Mouse (Mus musculus) bone marrow macrophage, adult 2 months (primary cell): Measurements from ENCODE around the gene Olfr530. TPM values are rescaled to one million over a fixed set of nuclear protein-coding genes. Genes with fewer than 3 reads are reported as not detected.

Experiments
- H3K27ac ChIP-seq: 2 replicates; pipeline ENCODE4 v1.5.1; 2012; ENCODE audit warnings: low read depth, low read length; ENCODE audit not compliant: insufficient read depth
- H3K4me1 ChIP-seq: 2 replicates; pipeline ENCODE4 v1.6.1; 2012; ENCODE audit warnings: low read length; ENCODE audit not compliant: control insufficient read depth, insufficient read depth
- H3K4me3 ChIP-seq: 2 replicates; pipeline ENCODE4 v1.5.1; 2012; ENCODE audit warnings: mild to moderate bottlenecking, low read length, moderate library complexity; ENCODE audit not compliant: insufficient read depth
- CTCF ChIP-seq: IDR thresholded peaks from 2 replicates; pipeline ENCODE4 v1.5.1; 2012; ENCODE audit warnings: low read depth, mild to moderate bottlenecking, low read length, moderate library complexity
- POLR2A ChIP-seq: IDR thresholded peaks from 2 replicates; pipeline ENCODE4 v1.6.1; 2012; ENCODE audit warnings: mild to moderate bottlenecking, low read depth, low read length, borderline replicate concordance
- polyA plus RNA-seq: library from polyadenylated mRNA; stranded (reverse); fragments of >200 nt; gene quantifications from 2 replicates; pipeline ENCODE4 v1.2.4, GENCODE M21; 2012; ENCODE audit not compliant: missing spikeins, insufficient read depth, insufficient read length

The Olfr530 gene
- polyA plus RNA-seq, result not detected in 2 replicates

DNA sequence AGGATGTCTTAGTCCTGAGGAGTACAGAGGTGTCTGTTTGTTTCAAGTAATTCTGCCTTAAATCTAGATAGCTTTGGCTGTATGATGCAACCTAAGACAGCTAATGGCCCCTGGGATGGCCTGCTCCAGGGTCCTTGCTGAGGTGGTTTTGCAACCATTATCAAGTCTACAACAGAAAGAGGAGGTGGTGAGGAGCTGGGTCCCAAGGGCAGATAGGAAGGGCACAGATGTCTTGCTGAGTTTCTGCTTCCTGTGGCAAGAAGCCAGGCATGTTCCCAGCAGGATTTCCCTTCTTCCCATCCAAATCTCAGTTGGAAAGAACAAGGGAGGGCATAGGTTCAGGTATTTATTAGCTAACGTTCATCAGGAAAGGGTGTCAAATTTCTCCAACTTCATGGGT lies at the start of gene Olfr530:
TSS of gene Olfr530 (minus strand) at position 101 of the 400 bp plus-strand sequence.
- Histone ChIP-seq H3K4me3 (no peak within 1 kb of the TSS), H3K27ac (no peak within 1 kb of the TSS), H3K4me1 (no peaks in the 10 kb centered on the region)
- TF ChIP-seq POLR2A, result no peak
- TF ChIP-seq CTCF, result no peak

DNA sequence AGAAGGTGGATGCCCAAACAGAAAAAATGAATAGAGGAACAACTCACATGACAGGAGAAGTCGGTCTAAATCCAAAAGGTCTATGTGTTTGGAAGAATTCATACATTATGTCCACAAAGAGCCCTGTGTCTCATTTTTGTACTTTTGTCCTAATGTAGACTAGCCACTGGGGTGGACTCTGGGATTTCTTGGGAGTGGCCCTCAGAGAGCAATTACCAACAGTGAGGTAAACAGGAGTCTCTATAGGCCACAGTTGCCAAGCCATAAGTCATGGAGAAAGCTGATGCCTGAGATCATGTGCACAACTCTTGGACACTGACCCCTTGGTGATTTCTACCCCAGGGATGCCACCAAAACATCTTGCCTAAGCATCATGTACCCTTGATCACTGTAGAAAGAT lies 45.4 kb upstream of the Olfr530 start, which contains the start of gene Olfr532:
TSS of gene Olfr532 (minus strand) at position 101 of the 400 bp plus-strand sequence.
- Histone ChIP-seq H3K4me1 (no peaks in the 10 kb centered on the region), H3K4me3 (no peak within 1 kb of the TSS), H3K27ac (no peak within 1 kb of the TSS)
- TF ChIP-seq POLR2A, result no peak
- no peak for TF ChIP-seq CTCF

DNA sequence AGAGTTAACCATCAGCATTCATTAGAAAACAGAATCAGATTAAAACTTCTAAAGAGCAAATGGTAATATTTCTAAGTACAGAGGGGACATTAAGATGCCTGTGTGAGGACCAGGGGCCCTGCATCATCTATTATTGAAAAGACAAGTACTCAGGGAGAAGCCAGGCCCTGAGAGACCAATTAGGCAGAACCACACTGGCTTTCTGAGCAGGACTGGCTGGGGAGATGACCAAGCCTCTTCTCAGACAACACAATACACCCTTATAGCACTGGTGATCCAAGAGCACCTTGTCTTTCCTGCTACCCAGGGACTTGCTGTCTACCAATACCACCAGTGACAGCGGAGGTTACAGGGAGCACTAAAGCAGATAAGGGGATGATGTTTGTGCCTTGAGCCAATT lies 26.7 kb upstream of the Olfr530 start, which contains the start of gene Olfr531:
TSS of gene Olfr531 (minus strand) at position 101 of the 400 bp plus-strand sequence.
- Histone ChIP-seq H3K27ac (no peak within 1 kb of the TSS), H3K4me3 (no peak within 1 kb of the TSS), H3K4me1 (no peaks in the 10 kb centered on the region)
- TF ChIP-seq POLR2A, result no peak
- TF ChIP-seq CTCF, result no peak

DNA sequence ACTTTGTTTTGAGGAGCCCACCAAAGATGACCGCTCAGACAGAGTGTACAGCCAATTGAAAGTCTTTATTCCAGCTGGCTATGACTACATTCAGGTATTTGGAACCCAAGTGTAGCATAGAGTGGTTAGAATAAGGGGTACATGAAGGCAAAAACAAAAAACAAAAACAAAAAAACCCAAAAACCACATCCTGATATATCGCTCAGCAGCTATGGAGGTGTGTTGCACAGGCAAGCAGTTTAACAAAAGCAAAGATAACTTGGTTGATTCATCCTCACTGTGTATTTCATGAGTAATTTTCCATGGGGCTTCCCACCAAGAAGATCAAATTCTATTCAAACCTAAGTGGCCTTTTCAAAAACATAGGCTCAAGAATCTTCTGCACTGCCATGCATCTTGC lies 780 bp upstream of the Olfr530 start:
- no peaks in the 10 kb centered on the region for H3K4me1 ChIP-seq
- TF ChIP-seq POLR2A, result no peak
- no peak for TF ChIP-seq CTCF

DNA sequence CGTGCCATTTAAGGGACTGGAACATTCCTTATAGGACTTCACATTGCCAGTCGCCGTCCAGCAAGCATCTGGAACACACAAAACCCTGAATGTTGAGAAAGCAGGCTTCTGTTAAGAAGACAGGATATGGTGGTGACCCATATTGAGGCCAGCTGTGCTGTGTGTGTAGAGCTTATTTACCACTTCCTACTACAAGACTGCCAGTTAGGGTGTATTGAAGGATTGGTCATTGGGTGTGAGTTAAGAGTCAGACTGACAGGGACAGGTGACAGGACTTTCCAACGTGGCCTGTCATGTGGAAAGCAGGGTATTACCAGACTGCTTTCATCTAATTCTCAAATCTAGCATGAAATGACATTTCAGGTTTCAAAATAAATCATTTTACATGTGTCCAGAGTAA lies 1.8 kb downstream of the Olfr530 start:
- no peak overlapping the region for H3K4me3 ChIP-seq
- no peak for TF ChIP-seq CTCF
- TF ChIP-seq POLR2A, result no peak
- H3K4me1 ChIP-seq, result no peaks in the 10 kb centered on the region
- no peak overlapping the region for H3K27ac ChIP-seq

More for the DNA sequence above, 780 bp upstream of the Olfr530 start:
- Histone ChIP-seq H3K4me3 (no peak overlapping the region), H3K27ac (no peak overlapping the region)

DNA sequence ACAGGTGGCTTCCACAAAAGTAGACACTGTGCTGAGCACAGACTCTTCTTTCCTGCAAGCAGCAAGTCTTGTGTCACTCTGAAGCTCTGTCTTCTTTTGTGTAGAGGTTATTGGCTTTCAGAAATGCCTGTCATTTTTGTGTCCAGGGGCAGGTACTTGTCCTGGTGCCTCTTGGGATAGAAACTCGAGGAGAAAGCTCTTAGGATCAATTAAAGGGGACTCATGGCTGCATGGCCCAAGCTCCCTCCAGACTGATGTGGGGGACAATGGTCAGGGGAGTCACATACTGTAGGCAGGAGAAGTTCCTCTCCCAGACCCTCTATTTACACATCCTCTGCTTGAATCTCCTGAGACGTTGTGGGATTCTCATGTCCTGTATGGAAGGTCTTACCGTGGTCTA lies 14.6 kb downstream of the Olfr530 start, which contains the start of gene Olfr60:
TSS of gene Olfr60 (minus strand) at position 101 of the 400 bp plus-strand sequence.
- Histone ChIP-seq H3K4me3 (no peak within 1 kb of the TSS), H3K4me1 (no peaks in the 10 kb centered on the region), H3K27ac (no peak within 1 kb of the TSS)
- TF ChIP-seq CTCF (no peak), POLR2A (no peak)

DNA sequence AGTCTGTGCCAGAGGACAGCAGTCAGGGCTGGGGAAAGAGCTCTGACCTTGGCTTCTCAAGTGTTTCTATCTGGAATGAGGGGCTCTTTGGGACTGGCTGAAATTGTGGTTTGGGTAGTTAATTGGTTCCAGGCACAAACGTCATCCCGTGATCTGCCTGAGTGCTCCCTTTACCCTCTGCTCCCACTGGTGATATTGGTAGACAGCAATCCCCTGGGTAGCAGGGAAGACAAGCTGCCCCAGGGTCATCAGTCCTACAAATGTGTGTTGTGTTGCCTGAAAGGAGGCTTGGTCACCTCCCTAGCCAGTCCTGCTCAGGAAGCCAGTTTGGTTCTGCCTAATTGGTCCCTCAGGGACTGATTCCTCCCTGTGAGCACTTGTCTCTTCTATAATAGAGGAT lies 42.4 kb downstream of the Olfr530 start, which contains the start of gene Olfr527:
TSS of gene Olfr527 (plus strand) at position 301 of the 400 bp plus-strand sequence.
- Histone ChIP-seq H3K4me1 (no peaks in the 10 kb centered on the region), H3K4me3 (no peak within 1 kb of the TSS), H3K27ac (no peak within 1 kb of the TSS)
- TF ChIP-seq CTCF, result no peak
- no peak for TF ChIP-seq POLR2A

DNA sequence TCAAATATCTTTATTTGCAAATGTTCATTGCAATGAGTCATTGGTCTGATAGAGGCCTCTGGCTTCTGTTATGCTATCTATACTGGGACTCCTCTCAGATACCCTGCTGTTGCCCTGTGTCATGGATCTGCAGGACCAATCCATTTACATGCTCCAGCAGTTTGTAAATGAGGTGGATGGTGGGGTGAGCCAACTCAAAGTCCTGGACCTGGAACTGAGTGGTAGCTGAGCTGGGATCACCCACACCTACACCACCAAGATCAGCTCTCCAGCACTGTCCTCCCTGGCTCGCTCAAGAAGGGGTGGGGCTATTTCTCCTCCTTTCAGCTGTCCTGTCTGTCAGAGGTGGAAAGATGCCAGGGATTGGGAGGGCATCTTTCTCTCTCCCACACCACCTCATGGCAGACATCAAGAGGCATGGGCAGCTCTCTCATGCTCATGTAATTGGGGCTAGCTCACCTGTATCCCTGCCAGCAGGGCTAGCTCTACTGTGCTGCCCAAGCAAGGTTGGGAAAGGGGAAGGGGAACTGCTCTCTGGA lies 46.3 kb downstream of the Olfr530 start:
- TF ChIP-seq CTCF, result no peak
- TF ChIP-seq POLR2A, result no peak
- Histone ChIP-seq H3K4me1 (no peaks in the 10 kb centered on the region), H3K27ac (no peak overlapping the region), H3K4me3 (no peak overlapping the region)

Other genes starting within 250 kb of the Olfr530 start
- 10.5 and 10.8 TPM in 2 replicates for gene Mtg1, start 238.8 kb downstream of the Olfr530 start, polyA plus RNA-seq
- gene Sprn, start 221.5 kb downstream of the Olfr530 start, polyA plus RNA-seq, result not detected in 2 replicates
- not detected in 2 replicates for gene Olfr522, start 211.6 kb downstream of the Olfr530 start, polyA plus RNA-seq
- gene Olfr523, start 203.1 kb downstream of the Olfr530 start, polyA plus RNA-seq, result not detected in 2 replicates
- gene Olfr524, start 170.4 kb downstream of the Olfr530 start, polyA plus RNA-seq, result not detected in 2 replicates
- not detected in 2 replicates for gene Cd163l1, start 158.1 kb downstream of the Olfr530 start, polyA plus RNA-seq
- not detected in 2 replicates for gene 5830411N06Rik, start 129.0 kb downstream of the Olfr530 start, polyA plus RNA-seq
- not detected in 2 replicates for gene Olfr525, start 55.5 kb downstream of the Olfr530 start, polyA plus RNA-seq
- not detected in 2 replicates for gene Olfr527, start 42.3 kb downstream of the Olfr530 start, polyA plus RNA-seq
- not detected in 2 replicates for gene Olfr60, start 14.7 kb downstream of the Olfr530 start, polyA plus RNA-seq
- not detected in 2 replicates for gene Olfr531, start 26.6 kb upstream of the Olfr530 start, polyA plus RNA-seq
- gene Olfr532, start 45.3 kb upstream of the Olfr530 start, polyA plus RNA-seq, result not detected in 2 replicates
- gene Olfr533, start 87.0 kb upstream of the Olfr530 start, polyA plus RNA-seq, result not detected in 2 replicates
- not detected in 2 replicates for gene Olfr535, start 107.9 kb upstream of the Olfr530 start, polyA plus RNA-seq
- 0.15 TPM in 1 of 2 replicates, not detected in the other for gene Olfr536, start 131.1 kb upstream of the Olfr530 start, polyA plus RNA-seq
- not detected in 2 replicates for gene Olfr538, start 191.6 kb upstream of the Olfr530 start, polyA plus RNA-seq
- not detected in 2 replicates for gene Olfr46, start 224.9 kb upstream of the Olfr530 start, polyA plus RNA-seq